Mouse (Mus musculus): ENCODE measurements around the gene Gm49405.

Gm49405 gene

GRCm38 (mm10) chr19:3988066-3988465 lies 12.4 kb upstream of the Gm49405 start:
- DNase-seq (ENCODE audit: inconsistent ontology term): no peak

- no peak for DNase-seq (ENCODE audit: inconsistent ontology term)
Measured at GRCm38 (mm10) chr19:3988750-3989149, 11.7 kb upstream of the Gm49405 start.

GRCm38 (mm10) chr19:3990804-3991203 lies 9.6 kb upstream of the Gm49405 start:
- DNase-seq (ENCODE audit: inconsistent ontology term): no peak

GRCm38 (mm10) chr19:3991562-3991961 lies 8.9 kb upstream of the Gm49405 start:
- no peak for DNase-seq (ENCODE audit: inconsistent ontology term)

- DNase-seq (ENCODE audit: inconsistent ontology term): no peak
Measured at GRCm38 (mm10) chr19:3991966-3992365, 8.5 kb upstream of the Gm49405 start.

- DNase-seq (ENCODE audit: inconsistent ontology term): no peak
Measured at GRCm38 (mm10) chr19:3992416-3992815, 8.0 kb upstream of the Gm49405 start, which contains the start of gene Tbx10. Tbx10 (plus strand) TSS chr19:3992752.

- no peak for DNase-seq (ENCODE audit: inconsistent ontology term)
Measured at GRCm38 (mm10) chr19:3994932-3995331, 5.5 kb upstream of the Gm49405 start.

GRCm38 (mm10) chr19:3995505-3995904 lies 4.9 kb upstream of the Gm49405 start:
- no peak for DNase-seq (ENCODE audit: inconsistent ontology term)

GRCm38 (mm10) chr19:3996106-3996505 lies 4.3 kb upstream of the Gm49405 start:
- no peak for DNase-seq (ENCODE audit: inconsistent ontology term)

- DNase-seq (ENCODE audit: inconsistent ontology term): no peak
Measured at GRCm38 (mm10) chr19:3996747-3997146, 3.7 kb upstream of the Gm49405 start.

GRCm38 (mm10) chr19:3997231-3997630 lies 3.2 kb upstream of the Gm49405 start:
- DNase-seq (ENCODE audit: inconsistent ontology term): no peak

- no peak for DNase-seq (ENCODE audit: inconsistent ontology term)
Measured at GRCm38 (mm10) chr19:3998335-3998734, 2.1 kb upstream of the Gm49405 start.

GRCm38 (mm10) chr19:3999121-3999730 lies 1.2 kb upstream of the Gm49405 start:
- DNase-seq (ENCODE audit: inconsistent ontology term): no peak

- DNase-seq (ENCODE audit: inconsistent ontology term): peak; percentile 25
Measured at GRCm38 (mm10) chr19:4000949-4001525, 611 bp downstream of the Gm49405 start.

GRCm38 (mm10) chr19:4001752-4002151 lies 1.3 kb downstream of the Gm49405 start:
- DNase-seq (ENCODE audit: inconsistent ontology term): no peak

- no peak for DNase-seq (ENCODE audit: inconsistent ontology term)
Measured at GRCm38 (mm10) chr19:4003112-4003511, 2.7 kb downstream of the Gm49405 start, which contains the start of gene Doc2g. Doc2g (plus strand) TSS chr19:4003313.

- DNase-seq (ENCODE audit: inconsistent ontology term): no peak
Measured at GRCm38 (mm10) chr19:4003641-4004040, 3.2 kb downstream of the Gm49405 start.

- DNase-seq (ENCODE audit: inconsistent ontology term): no peak
Measured at GRCm38 (mm10) chr19:4004331-4004730, 3.9 kb downstream of the Gm49405 start.

- DNase-seq (ENCODE audit: inconsistent ontology term): no peak
Measured at GRCm38 (mm10) chr19:4005091-4005490, 4.7 kb downstream of the Gm49405 start.

GRCm38 (mm10) chr19:4005971-4006370 lies 5.5 kb downstream of the Gm49405 start:
- DNase-seq (ENCODE audit: inconsistent ontology term): no peak

- no peak for DNase-seq (ENCODE audit: inconsistent ontology term)
Measured at GRCm38 (mm10) chr19:4011086-4011485, 10.7 kb downstream of the Gm49405 start.

- DNase-seq (ENCODE audit: inconsistent ontology term): peak; percentile 96
Measured at GRCm38 (mm10) chr19:4012432-4013022, 12.1 kb downstream of the Gm49405 start, which contains the start of gene Ndufv1. Ndufv1 (minus strand) TSS chr19:4012806.

GRCm38 (mm10) chr19:4013066-4013465 lies 12.6 kb downstream of the Gm49405 start:
- DNase-seq (ENCODE audit: inconsistent ontology term): no peak
